Mouse (Mus musculus): ENCODE measurements around the gene Nudt4. TPM values are rescaled to one million over a fixed set of nuclear protein-coding genes. Genes with fewer than 3 reads are reported as not detected.

Gene Nudt4
- polyA plus RNA-seq, 1 experiment, result not detected

DNA sequence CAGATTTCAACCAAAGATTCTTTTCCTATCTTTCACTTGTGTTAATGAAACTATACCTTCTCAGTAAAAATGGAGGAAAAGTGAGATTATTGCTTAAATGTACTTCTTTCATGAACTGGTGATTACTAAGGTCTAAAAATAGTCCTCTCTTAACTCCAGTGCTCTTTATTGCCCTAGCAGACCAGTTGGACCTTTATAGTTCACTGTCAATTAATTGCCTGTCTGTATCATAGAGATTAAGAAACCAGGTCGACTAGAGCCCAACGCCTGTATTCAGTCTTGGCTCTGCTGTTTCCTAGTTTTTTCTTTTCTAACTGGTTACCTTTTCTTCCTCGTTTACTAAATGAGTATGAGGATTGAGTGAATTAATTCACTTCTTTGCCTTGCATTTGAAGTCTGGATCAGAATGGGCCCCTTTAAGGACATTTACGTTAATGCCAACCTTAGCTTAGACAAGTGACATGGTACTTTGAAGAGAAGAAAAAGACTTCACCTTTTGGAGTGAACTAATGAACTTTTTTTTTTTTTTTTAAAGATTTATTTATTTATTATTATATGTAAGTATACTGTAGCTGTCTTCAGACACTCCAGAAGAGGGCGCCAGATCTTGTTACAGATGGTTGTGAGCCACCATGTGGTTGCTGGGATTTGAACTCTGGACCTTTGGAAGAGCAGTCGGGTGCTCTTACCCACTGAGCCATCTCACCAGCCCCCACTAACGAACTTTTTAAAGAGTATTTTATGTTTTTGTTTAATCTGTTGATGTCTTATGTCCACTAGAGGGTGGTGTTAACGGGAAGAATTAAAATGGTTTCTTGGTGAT is 28.3 kb downstream of the Nudt4 start:
- peaks cover 8% of the 10 kb centered on the region; the same call in 1 of the 2 replicates for H3K4me1 ChIP-seq (ENCODE audit: control insufficient read depth, insufficient read depth, low read length)
- no peak overlapping the region for H3K27ac ChIP-seq (ENCODE audit: insufficient read depth, low read depth, low read length)
- TF ChIP-seq CTCF (IDR thresholded peaks at IDR 0.05; ENCODE audit: insufficient read depth, low read depth, low read length) (no peak), POLR2A (IDR thresholded peaks at IDR 0.05; ENCODE audit: insufficient read depth, low read depth, low read length) (no peak)
- WGBS, result 83% methylated on average over 8 of the region's 8 CpGs
- no peak overlapping the region for H3K4me3 ChIP-seq (ENCODE audit: insufficient read depth, low read depth, low read length)

DNA sequence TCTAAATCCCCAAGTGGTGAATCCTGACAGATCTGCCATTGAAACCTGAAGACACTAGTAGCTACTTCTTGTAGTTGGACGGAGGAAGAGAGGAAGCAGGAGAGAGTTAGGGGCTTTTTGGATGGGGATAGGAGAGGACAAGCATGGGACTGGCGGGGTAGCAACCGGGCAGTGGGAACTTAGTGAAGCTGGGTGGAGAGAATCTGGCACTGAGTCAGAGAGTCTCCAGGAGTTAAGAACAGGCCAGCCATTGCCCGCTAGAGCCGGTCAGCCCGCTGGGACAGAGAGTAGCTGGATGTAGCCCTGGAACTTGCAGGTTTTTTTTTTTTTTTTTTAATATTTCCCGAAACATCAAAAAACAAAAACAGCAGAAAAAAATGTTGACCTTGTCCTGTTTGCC is 30.6 kb downstream of the Nudt4 start:
- 74% methylated on average over 7 of the region's 7 CpGs for WGBS
- TF ChIP-seq CTCF (IDR thresholded peaks at IDR 0.05; ENCODE audit: insufficient read depth, low read depth, low read length) (no peak), POLR2A (IDR thresholded peaks at IDR 0.05; ENCODE audit: insufficient read depth, low read depth, low read length) (no peak)
- Histone ChIP-seq H3K27ac (ENCODE audit: insufficient read depth, low read depth, low read length) (no peak overlapping the region), H3K4me1 (ENCODE audit: control insufficient read depth, insufficient read depth, low read length) (peaks cover 8% of the 10 kb centered on the region; the same call in 1 of the 2 replicates), H3K4me3 (ENCODE audit: insufficient read depth, low read depth, low read length) (no peak overlapping the region)

DNA sequence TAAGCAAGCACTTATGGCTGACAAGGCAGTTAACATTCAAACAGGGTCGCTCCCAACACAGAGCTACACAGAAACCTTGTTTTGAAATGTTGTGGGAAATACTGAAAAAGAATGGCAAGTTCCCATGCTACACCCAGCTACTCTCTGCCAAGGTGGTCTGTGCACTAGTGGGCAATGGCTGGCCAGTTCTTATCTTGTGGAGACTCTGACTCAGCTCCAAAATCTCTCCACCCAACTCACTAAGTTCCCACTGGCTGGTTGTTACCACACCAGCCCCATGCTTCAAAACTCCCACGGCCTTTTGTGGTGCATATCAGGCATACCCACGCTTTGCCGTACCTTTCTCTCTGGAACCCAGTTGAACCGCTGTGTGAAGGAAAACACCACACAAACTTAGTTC is 31.0 kb downstream of the Nudt4 start:
- TF ChIP-seq CTCF (IDR thresholded peaks at IDR 0.05; ENCODE audit: insufficient read depth, low read depth, low read length) (no peak), POLR2A (IDR thresholded peaks at IDR 0.05; ENCODE audit: insufficient read depth, low read depth, low read length) (no peak)
- 80% methylated on average over 5 of the region's 5 CpGs for WGBS

DNA sequence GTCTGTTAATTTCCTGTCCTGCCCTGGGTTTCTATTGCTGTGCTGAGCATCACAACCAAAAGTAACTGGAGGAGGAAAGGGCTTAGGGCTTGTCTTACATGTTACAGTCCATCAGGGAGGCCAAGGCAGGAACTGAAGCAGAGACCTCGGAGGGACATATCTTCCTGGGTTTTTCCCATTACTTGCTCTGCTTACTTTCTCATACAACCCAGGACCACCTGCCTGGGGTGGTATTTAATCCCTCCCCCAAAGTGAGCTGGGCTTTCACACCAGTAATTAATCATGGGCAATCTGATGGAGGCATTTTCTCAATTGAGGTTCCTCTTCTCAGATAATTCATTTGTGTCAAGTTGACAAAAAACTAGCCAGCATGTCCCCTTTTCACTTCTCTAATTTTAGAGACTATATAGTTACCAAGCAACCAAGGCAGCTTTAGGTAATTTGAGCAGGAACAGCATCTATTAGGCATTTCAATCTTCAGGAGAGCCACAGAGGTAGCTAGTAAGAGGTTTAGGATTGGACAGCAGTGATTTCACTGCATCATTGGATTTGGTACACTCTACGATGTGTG is 33.3 kb downstream of the Nudt4 start:
- Histone ChIP-seq H3K4me1 (ENCODE audit: control insufficient read depth, insufficient read depth, low read length) (peaks cover 11% of the 10 kb centered on the region; the same call in 1 of the 2 replicates), H3K27ac (ENCODE audit: insufficient read depth, low read depth, low read length) (no peak overlapping the region), H3K4me3 (ENCODE audit: insufficient read depth, low read depth, low read length) (no peak overlapping the region)
- TF ChIP-seq POLR2A (IDR thresholded peaks at IDR 0.05; ENCODE audit: insufficient read depth, low read depth, low read length) (no peak), CTCF (IDR thresholded peaks at IDR 0.05; ENCODE audit: insufficient read depth, low read depth, low read length) (no peak)
- WGBS, result 42% methylated on average over 2 of the region's 2 CpGs

More for the DNA sequence above, 31.0 kb downstream of the Nudt4 start:
- no peak overlapping the region; the same call in 1 of the 2 replicates for H3K27ac ChIP-seq (ENCODE audit: insufficient read depth, low read depth, low read length)
- H3K4me1 ChIP-seq (ENCODE audit: control insufficient read depth, insufficient read depth, low read length), result peaks cover 8% of the 10 kb centered on the region; the same call in 1 of the 2 replicates
- no peak overlapping the region for H3K4me3 ChIP-seq (ENCODE audit: insufficient read depth, low read depth, low read length)

DNA sequence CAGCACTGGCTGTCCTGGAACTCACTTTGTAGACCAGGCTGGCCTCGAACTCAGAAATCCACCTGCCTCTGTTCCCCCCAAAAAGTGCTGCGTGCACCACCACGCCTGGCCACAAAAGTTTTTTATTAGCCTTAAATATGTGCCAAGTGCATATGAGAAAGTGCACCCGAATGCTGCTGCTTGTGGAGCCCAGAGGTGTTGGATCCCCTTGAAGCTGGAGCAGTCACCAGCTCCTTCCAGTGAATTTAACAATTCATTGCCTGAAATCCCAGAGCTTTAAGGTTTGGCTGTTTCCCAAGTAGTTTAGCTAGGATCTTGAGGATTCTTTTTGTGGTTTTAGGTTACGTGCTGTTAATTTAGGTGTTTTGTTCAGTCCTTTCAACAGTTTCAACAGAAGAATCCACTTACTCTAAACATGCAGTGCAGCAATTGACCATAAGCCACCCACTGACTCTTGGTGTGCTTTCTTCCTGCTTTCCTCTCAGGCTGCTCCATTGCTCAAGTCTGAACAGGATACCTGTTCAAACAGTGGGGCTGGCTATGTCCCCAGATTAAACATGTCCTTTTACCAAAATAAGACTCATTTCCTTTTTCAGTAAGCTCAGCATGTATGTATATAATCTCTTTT is 37.3 kb downstream of the Nudt4 start:
- H3K27ac ChIP-seq (ENCODE audit: insufficient read depth, low read depth, low read length), result no peak overlapping the region
- TF ChIP-seq POLR2A (IDR thresholded peaks at IDR 0.05; ENCODE audit: insufficient read depth, low read depth, low read length), result no peak
- no peak for TF ChIP-seq CTCF (IDR thresholded peaks at IDR 0.05; ENCODE audit: insufficient read depth, low read depth, low read length)
- 60% methylated on average over 5 of the region's 5 CpGs for WGBS
- H3K4me1 ChIP-seq (ENCODE audit: control insufficient read depth, insufficient read depth, low read length), result peaks cover 3% of the 10 kb centered on the region; the same call in 1 of the 2 replicates
- H3K4me3 ChIP-seq (ENCODE audit: insufficient read depth, low read depth, low read length), result no peak overlapping the region

DNA sequence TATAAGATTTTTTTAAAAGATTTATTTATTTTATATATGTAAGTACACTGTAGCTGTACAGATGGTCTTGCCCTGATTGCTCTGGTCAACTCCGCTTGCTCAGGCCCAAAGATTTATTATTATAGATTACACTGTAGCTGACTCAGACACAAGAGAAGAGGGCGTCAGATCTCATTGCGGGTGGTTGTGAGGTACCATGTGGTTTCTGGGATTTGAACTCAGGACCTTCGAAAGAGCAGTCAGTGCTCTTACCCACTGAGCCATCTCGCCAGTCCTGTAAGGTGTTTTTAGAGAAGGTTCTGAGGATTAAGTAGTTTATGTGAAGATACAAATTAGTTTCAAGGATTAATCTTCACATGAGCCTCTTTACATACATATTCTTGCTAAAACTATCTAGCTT is 38.1 kb downstream of the Nudt4 start:
- TF ChIP-seq POLR2A (IDR thresholded peaks at IDR 0.05; ENCODE audit: insufficient read depth, low read depth, low read length) (no peak), CTCF (IDR thresholded peaks at IDR 0.05; ENCODE audit: insufficient read depth, low read depth, low read length) (no peak)
- H3K4me3 ChIP-seq (ENCODE audit: insufficient read depth, low read depth, low read length), result no peak overlapping the region
- H3K27ac ChIP-seq (ENCODE audit: insufficient read depth, low read depth, low read length), result no peak overlapping the region
- WGBS, result 91% methylated on average over 5 of the region's 5 CpGs
- peaks cover 3% of the 10 kb centered on the region; the same call in 1 of the 2 replicates for H3K4me1 ChIP-seq (ENCODE audit: control insufficient read depth, insufficient read depth, low read length)

DNA sequence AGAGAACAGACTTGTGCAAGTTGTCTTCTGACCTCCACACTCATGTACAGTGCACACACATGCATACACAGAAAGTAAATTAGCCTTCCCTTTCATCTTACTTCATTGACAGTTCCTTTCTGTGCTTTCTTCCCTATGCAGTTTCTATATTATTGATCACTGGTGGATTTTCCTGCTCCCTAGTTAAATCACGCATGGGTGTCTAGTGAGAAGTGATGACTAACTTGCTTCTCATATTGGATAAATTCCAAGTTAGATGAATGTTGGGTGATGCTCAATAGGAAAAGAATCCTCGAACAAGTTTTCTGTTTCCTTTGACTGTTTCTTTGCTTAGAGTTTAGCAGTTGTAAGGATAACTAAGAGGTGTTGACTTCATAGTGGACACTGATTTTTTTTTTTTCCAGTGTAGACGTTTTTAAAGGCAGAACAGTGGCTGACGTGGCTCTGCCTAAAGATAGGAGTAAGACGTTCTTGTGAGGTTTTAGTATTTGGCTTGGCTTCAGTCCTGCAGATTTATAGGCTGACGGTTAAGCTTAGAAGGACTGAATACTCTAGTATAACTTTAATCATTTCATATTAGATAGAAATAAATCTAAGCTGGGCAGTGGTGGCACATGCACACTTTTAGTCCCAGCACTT is 38.8 kb downstream of the Nudt4 start:
- WGBS, result 60% methylated on average over 6 of the region's 6 CpGs

DNA sequence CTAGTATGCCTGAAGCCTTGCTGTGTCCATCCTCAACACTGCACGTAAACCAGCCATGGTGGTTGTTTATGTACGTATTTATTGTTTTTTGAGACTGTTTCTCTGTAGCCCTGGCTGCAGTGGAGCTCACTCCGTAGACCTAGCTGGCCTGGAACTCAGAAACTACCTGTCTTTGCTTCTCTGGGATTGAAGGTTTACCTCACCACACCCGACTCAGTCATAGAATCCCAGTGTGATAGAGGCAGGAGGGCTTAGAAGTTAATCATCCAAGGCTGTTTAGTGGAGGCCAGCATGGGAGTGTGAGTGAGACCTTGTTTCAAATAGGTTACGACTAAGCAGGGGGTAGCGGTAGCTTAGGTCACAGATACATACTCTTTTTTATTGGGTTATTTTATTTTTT is 46.3 kb downstream of the Nudt4 start:
- Histone ChIP-seq H3K27ac (ENCODE audit: insufficient read depth, low read depth, low read length) (no peak overlapping the region), H3K4me3 (ENCODE audit: insufficient read depth, low read depth, low read length) (no peak overlapping the region), H3K4me1 (ENCODE audit: control insufficient read depth, insufficient read depth, low read length) (no peaks in the 10 kb centered on the region)
- TF ChIP-seq CTCF (IDR thresholded peaks at IDR 0.05; ENCODE audit: insufficient read depth, low read depth, low read length) (no peak), POLR2A (IDR thresholded peaks at IDR 0.05; ENCODE audit: insufficient read depth, low read depth, low read length) (no peak)
- 91% methylated on average over 6 of the region's 6 CpGs for WGBS

More for the DNA sequence above, 38.8 kb downstream of the Nudt4 start:
- H3K4me3 ChIP-seq (ENCODE audit: insufficient read depth, low read depth, low read length), result no peak overlapping the region
- H3K4me1 ChIP-seq (ENCODE audit: control insufficient read depth, insufficient read depth, low read length), result peaks cover 3% of the 10 kb centered on the region; the same call in 1 of the 2 replicates
- TF ChIP-seq CTCF (IDR thresholded peaks at IDR 0.05; ENCODE audit: insufficient read depth, low read depth, low read length) (no peak), POLR2A (IDR thresholded peaks at IDR 0.05; ENCODE audit: insufficient read depth, low read depth, low read length) (no peak)
- H3K27ac ChIP-seq (ENCODE audit: insufficient read depth, low read depth, low read length), result no peak overlapping the region

Measured in olfactory bulb, adult 2 months (tissue).